Mouse (Mus musculus): ENCODE results near the gene Pygm. TPM values are rescaled to one million over a fixed set of nuclear protein-coding genes. Genes with fewer than 3 reads are reported as not detected.

The Pygm gene
- polyA plus RNA-seq, 1 experiment from 2014 or later: 2.7 TPM

DNA sequence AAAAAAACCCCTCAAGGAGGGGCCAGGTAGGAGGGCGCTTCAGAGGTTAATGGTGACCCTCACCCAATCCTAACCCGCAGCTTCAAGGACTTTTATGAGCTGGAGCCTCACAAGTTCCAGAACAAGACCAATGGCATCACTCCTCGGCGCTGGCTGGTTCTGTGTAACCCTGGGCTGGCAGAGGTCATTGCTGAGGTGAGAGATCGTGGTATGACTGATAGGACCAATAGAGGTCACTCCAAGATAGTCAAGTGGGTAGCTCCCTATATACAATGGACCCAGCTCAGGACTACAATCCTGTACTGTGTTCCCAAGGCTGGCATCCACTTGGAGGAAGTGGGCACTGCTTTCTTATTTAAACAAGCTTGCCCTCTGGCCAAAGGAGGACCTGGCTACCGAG lies 6.1 kb downstream of the Pygm start:
- Histone ChIP-seq H3K4me3 (no peak overlapping the region), H3K4me2 (peak overlapping the region; percentile 55)

DNA sequence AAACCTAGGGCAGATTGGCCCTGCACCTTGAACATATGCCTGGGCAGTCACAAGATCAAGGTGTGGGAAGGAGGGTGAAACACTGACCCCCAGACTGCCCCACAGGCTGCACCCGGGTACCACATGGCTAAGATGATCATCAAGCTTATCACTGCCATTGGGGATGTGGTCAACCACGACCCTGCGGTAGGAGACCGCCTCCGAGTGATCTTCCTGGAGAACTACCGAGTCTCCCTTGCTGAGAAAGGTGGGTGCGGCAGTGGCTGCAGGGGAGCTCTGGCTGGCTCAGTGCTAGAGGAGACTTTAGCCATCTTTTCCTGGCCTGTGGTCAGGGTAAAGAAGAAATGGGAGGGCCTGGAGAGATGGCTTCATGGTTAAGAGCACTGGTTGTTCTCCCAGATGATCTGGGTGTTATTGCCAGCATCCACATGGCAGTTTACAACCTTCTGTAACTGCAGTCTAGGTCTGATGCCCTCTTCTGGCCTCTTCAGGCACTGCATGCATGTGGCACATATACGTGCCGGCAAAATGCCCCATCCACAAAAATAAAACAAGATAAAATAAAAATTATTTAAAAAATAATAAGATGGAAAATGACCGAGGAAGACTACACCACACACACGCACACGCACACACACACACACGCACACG lies 8.7 kb downstream of the Pygm start:
- 57% methylated on average over 14 of the region's 14 CpGs for WGBS (ENCODE audit: insufficient replicate concordance)
- H3K27ac ChIP-seq: no peak overlapping the region
- no peak overlapping the region for H3K4me3 ChIP-seq
- H3K9me3 ChIP-seq (replicated peaks): no peaks in the 10 kb centered on the region
- no peak overlapping the region for H3K4me2 ChIP-seq
- no peak overlapping the region for H3K9ac ChIP-seq
- no peaks in the 10 kb centered on the region for H3K36me3 ChIP-seq
- peaks cover 19% of the 10 kb centered on the region for H3K4me1 ChIP-seq
- ATAC-seq: no peak
- peaks cover 28% of the 10 kb centered on the region for H3K27me3 ChIP-seq (replicated peaks)

More for the DNA sequence above, 6.1 kb downstream of the Pygm start:
- WGBS (ENCODE audit: insufficient replicate concordance): 54% methylated on average over 6 of the region's 6 CpGs
- H3K36me3 ChIP-seq: no peaks in the 10 kb centered on the region
- no peaks in the 10 kb centered on the region for H3K9me3 ChIP-seq (replicated peaks)
- ATAC-seq: no peak
- H3K9ac ChIP-seq: no peak overlapping the region
- H3K27me3 ChIP-seq (replicated peaks): peaks cover 22% of the 10 kb centered on the region
- H3K27ac ChIP-seq: no peak overlapping the region
- H3K4me1 ChIP-seq: peaks cover 20% of the 10 kb centered on the region

DNA sequence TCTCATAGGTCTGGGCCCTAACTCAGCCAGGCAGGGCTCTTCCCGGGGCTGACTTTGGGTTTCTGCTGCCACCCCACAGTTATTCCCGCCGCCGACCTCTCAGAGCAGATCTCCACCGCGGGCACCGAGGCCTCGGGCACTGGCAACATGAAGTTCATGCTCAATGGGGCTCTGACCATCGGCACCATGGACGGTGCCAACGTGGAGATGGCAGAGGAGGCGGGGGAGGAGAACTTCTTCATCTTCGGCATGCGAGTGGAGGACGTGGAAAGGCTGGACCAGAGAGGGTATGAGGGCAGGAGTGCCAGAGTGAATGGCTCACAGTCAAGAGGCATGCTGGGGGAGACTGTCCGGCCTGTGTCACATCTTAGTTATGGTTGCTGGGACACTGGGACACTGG lies 9.4 kb downstream of the Pygm start:
- Histone ChIP-seq H3K36me3 (no peaks in the 10 kb centered on the region), H3K4me1 (peaks cover 23% of the 10 kb centered on the region), H3K4me3 (no peak overlapping the region), H3K4me2 (no peak overlapping the region), H3K9me3 (replicated peaks) (no peaks in the 10 kb centered on the region), H3K9ac (no peak overlapping the region), H3K27me3 (replicated peaks) (peaks cover 30% of the 10 kb centered on the region), H3K27ac (no peak overlapping the region)
- no peak for ATAC-seq
- WGBS (ENCODE audit: insufficient replicate concordance): 79% methylated on average over 16 of the region's 16 CpGs

DNA sequence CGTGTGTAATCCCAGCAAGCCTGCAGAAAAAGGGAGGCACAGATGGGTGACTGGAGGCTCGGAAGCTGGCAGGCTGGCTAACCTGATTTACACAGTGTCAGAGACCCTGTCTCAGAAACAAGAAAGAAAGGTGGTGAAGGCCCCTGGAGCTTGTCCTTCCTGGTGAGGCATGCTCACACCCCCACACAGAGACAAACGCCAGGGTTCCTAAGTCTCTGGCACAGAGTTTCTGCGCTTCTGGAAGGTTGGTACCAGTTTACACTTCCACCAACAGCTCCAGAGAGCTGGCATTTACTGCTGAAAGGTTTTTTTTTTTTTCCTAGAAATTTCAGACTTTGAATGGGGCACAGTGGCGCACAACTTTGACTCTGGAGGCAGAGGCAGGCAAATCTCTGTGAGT lies 12.0 kb downstream of the Pygm start:
- Histone ChIP-seq H3K27me3 (replicated peaks) (peaks cover 41% of the 10 kb centered on the region), H3K9ac (no peak overlapping the region), H3K4me2 (no peak overlapping the region), H3K9me3 (replicated peaks) (no peaks in the 10 kb centered on the region), H3K4me3 (no peak overlapping the region), H3K36me3 (no peaks in the 10 kb centered on the region), H3K4me1 (peaks cover 32% of the 10 kb centered on the region), H3K27ac (no peak overlapping the region)
- ATAC-seq: no peak
- 74% methylated on average over 5 of the region's 5 CpGs for WGBS (ENCODE audit: insufficient replicate concordance)

DNA sequence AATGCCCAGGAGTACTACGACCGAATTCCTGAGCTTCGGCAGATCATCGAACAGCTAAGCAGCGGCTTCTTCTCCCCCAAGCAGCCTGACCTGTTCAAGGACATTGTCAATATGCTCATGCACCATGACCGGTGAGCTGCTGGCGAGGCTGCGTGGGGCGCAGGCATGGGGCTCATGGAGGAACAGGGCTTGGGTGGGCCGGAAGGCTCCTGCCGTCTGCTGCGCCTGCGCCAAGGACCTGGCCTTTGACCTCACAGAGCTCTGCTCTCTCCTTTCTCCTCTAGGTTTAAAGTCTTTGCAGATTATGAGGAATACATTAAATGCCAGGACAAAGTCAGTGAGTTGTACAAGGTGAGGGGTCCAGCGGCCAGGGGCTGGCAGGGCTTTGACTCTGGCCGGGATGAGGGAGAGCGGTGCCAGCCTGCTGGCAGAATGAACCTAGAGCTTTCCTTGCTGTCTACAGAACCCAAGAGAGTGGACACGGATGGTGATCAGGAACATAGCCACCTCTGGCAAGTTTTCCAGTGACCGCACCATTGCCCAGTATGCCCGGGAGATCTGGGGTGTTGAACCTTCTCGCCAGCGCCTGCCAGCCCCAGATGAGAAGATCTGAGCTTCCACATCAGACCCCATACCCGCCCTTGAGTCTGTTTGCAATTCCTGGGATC lies 13.5 kb downstream of the Pygm start:
- 82% methylated on average over 22 of the region's 22 CpGs for WGBS (ENCODE audit: insufficient replicate concordance)
- peak overlapping the region; percentile 94; the same call in 1 of the 2 replicates for H3K4me2 ChIP-seq
- no peaks in the 10 kb centered on the region for H3K9me3 ChIP-seq (replicated peaks)
- 0 out of 2 replicates have a peak overlapping the region, but pooled peaks have one; percentile 11 for H3K27ac ChIP-seq
- H3K9ac ChIP-seq: no peak overlapping the region
- H3K36me3 ChIP-seq: no peaks in the 10 kb centered on the region
- peaks cover 47% of the 10 kb centered on the region for H3K4me1 ChIP-seq
- ATAC-seq: no peak
- no peak overlapping the region for H3K4me3 ChIP-seq
- peaks cover 55% of the 10 kb centered on the region for H3K27me3 ChIP-seq (replicated peaks)

DNA sequence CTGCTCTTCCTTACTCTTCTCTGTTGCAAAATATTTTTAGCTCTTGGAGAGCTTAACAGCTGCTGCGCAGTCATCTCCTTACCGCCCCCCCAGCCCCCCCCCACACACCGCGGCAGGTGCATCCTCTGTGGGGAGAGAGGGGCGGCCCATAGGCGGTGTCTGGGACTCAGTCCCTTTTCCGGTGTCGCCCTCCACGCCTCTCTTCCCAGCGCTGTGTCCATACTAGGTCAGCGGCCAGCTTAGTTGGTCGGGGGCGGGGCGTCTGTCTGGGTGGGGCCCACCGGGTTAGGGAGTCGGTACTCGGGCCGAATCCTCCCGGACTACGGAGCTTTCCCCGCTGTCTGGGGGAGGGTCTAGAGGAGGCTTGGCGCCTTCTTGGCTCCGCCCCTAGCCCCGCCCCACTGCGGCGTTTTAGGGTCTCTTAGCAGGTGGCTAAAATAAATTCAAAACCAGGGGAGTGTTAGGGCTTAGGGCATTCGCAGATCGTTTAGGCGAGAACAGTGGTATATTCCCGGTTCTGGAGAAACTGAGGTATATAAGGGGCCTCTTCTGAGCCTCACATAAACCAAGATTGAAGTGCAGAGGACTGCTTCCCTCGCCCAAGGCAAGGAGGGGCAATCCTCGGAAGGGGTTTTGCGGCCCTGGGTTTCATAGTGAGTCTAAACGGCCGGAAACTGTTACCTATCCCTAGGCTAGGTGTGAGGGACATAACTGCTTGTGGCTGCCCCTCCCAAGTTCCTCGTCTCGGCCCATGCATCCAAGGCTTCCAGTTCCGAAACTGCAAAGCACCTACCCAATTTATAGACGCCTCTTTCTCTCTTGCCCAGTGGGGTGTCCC lies 14.5 kb downstream of the Pygm start:
- Histone ChIP-seq H3K27me3 (replicated peaks) (peaks cover 64% of the 10 kb centered on the region), H3K9me3 (replicated peaks) (no peaks in the 10 kb centered on the region), H3K4me1 (peaks cover 57% of the 10 kb centered on the region), H3K4me3 (peak overlapping the region; percentile 64), H3K36me3 (peaks cover 8% of the 10 kb centered on the region), H3K4me2 (peak overlapping the region; percentile 94), H3K9ac (peak overlapping the region; percentile 65), H3K27ac (peak overlapping the region; percentile 59)
- peak; percentile 25 for ATAC-seq
- WGBS (ENCODE audit: insufficient replicate concordance): under 1% methylated on average over 39 of the region's 39 CpGs

DNA sequence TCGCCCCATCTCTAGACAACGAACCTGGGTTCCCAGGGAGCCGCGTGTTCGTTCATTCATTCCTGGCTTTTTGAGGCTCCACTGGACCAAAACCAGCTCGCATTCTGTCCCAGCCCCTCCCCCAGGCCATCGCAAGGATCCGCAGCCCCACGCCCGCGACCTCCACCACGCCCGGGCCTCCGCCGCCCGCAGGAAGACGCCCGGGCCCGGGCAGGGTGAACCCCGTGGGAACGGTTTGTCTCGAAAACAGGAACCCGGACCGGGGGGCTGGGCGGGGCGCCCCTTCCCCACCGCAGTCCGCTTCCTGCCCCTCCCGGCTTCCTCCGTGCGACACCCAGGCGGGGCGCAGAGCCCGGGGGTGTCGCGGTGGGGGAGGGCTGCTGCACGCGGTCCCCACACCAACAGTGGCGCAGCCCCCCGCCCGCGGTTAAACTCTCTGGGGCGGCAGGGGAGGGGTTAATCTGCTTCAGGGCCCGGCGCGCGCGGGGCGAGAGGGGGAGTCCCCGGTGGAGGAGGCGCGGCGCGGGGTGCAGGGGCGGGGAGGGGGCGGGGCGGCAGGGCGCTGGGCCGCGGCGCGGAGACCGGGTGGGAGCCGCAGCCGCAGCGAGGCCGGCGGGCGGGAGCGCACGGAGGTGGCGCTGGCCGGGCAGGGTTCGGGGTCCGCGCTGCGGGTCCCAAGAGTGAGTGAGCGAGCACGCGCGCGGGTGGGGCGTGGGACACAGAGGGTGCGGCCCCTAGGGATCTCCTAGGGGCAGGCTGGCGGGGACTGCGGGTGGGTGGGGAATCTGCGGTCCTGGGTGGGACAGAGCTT lies 15.3 kb downstream of the Pygm start, which contains the start of gene Rasgrp2:
Rasgrp2 (plus strand) TSS at position 56 of the 811 bp plus-strand sequence.
- H3K9me3 ChIP-seq (replicated peaks): no peaks in the 10 kb centered on the region
- H3K36me3 ChIP-seq: peaks cover 13% of the 10 kb centered on the region
- peaks cover 59% of the 10 kb centered on the region for H3K4me1 ChIP-seq
- WGBS (ENCODE audit: insufficient replicate concordance): under 1% methylated on average over 79 of the region's 87 CpGs
- H3K4me2 ChIP-seq: peak within 1 kb of the TSS; percentile 94
- peaks cover 65% of the 10 kb centered on the region for H3K27me3 ChIP-seq (replicated peaks)
- peak within 1 kb of the TSS; percentile 65 for H3K9ac ChIP-seq
- peak; percentile 6; the same call in 1 of the 2 replicates for ATAC-seq
- peak within 1 kb of the TSS; percentile 64 for H3K4me3 ChIP-seq
- peak within 1 kb of the TSS; percentile 59 for H3K27ac ChIP-seq

DNA sequence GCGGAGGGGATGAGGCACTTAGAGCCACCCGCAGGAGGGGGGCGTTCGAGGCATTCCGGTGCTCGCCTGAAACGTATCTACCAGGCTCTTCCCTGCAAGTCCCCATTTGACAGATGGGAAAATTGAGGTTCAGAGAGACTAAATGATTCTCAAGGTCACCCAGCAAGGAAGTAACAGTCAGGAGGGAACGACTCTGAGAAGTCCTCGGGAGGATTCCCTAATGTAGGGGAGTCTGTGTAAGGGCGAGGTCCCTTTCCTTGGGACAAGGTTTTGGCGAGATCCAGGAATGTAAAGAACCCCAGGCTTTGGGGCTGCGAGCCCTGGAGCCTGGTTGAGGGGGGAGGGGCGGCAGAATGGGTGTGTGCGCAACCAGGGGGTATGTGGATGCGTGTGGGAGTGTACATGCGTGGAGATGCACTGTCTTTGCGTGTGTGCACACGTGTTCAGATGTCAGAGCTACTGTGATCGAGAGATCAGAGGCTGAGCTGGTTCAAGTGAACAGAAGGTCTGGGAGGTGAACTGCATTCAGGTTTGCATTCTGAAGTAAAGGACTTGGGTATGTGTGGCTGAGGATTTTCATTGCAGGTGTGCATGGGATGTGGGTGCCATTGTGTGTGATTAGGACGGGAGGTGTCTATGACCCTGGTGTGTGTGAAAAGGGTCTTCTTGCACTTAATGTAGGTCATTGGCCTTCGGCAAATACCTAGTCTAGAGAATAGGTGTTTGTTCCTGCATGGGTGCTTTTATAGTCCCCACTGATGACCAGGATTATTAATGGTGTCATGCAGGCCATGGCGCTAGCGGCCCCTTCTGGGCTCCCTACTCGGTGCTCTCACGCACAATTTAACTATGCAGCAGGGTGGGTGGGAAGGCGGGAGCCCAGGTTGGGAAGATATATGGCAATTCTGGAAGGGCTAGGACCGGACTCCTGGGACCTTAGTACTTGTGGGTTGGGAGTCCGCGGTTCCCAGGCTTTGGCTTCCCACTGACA lies 16.2 kb downstream of the Pygm start:
- Histone ChIP-seq H3K27me3 (replicated peaks) (peaks cover 65% of the 10 kb centered on the region), H3K4me2 (peak overlapping the region; percentile 94), H3K36me3 (peaks cover 18% of the 10 kb centered on the region), H3K9me3 (replicated peaks) (no peaks in the 10 kb centered on the region), H3K9ac (peak overlapping the region; percentile 65), H3K4me3 (peak overlapping the region; percentile 64), H3K27ac (peak overlapping the region; percentile 73), H3K4me1 (peaks cover 67% of the 10 kb centered on the region)
- ATAC-seq: no peak
- WGBS (ENCODE audit: insufficient replicate concordance): 2% methylated on average over 29 of the region's 29 CpGs

DNA sequence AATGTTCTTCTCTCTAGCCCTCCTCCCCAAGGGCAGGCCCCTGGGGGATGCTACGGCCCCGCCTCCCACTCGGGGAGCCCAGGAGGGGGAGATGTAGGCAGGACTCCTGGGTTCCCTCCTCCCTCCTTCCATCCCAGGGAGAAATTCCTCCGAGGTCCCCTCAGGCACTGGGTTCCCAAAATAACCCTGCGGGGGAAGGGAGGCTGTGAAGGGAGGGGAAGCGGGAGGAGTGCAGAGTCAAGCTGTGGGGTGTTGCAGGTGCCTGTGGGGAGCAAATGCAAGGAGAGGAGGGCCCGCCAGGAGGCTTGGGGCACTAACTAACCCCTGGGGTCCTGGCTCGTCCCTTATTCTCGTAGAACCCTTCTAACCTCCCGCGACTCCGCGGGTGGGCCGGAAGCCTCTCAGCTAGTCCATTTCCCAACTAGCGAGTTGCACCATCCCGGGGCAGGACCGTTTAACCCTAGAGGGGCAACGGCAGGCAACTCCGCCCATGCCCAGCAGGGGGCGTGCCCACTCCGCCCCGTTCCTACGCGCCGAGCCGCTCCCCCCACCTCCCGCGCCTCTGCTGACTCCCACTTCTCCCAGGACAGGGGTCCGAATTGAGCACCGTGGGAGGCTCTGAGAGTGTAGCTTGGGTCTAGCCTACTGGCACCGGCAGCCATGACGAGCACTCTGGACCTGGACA lies 17.1 kb downstream of the Pygm start:
- H3K27ac ChIP-seq: peak overlapping the region; percentile 73
- H3K9me3 ChIP-seq (replicated peaks): no peaks in the 10 kb centered on the region
- H3K9ac ChIP-seq: peak overlapping the region; percentile 58
- H3K36me3 ChIP-seq: peaks cover 18% of the 10 kb centered on the region
- peak; percentile 57 for ATAC-seq
- peak overlapping the region; percentile 64 for H3K4me3 ChIP-seq
- H3K27me3 ChIP-seq (replicated peaks): peaks cover 65% of the 10 kb centered on the region
- WGBS (ENCODE audit: insufficient replicate concordance): under 1% methylated on average over 32 of the region's 32 CpGs
- H3K4me2 ChIP-seq: peak overlapping the region; percentile 94
- H3K4me1 ChIP-seq: peaks cover 67% of the 10 kb centered on the region

DNA sequence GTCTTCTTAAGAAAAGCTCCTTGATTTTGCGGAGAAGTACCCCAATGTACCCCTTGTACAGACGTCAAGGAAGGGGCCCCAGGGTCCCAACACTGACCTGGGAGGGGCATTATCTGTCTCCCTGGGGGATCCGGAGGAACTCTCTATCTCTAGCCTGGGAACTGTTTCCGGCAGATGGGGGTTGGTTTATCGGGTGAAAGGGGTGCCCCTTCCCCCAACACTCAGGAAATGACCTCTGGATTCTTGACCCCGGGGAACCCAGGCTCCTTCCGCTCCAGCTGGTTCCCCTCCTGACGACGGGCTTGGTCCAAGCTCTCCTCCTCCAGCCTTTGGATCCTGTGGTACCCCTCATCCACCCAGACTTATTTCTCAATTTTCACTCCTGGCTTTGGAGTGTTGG lies 17.8 kb downstream of the Pygm start:
- Histone ChIP-seq H3K4me1 (peaks cover 67% of the 10 kb centered on the region), H3K9me3 (replicated peaks) (no peaks in the 10 kb centered on the region), H3K27ac (peak overlapping the region; percentile 73), H3K27me3 (replicated peaks) (peaks cover 65% of the 10 kb centered on the region), H3K4me3 (peak overlapping the region; percentile 64), H3K9ac (peak overlapping the region; percentile 58), H3K4me2 (peak overlapping the region; percentile 94), H3K36me3 (peaks cover 19% of the 10 kb centered on the region)
- peak; percentile 17 for ATAC-seq
- WGBS (ENCODE audit: insufficient replicate concordance): 3% methylated on average over 9 of the region's 9 CpGs

All from liver, embryonic 12.5 days (tissue).